Mouse (Mus musculus) cerebellum, postnatal 25 days (tissue): ENCODE data around the gene Aox2.
A peak's percentile ranks its signal among the peaks of the same experiment; 100 is the strongest.

Experiments used
- DNase-seq, 2 experiments: peaks; one replicate each; pipeline ENCODE4 v3.0.0; 2021; ENCODE audit warnings: mixed read lengths in 2 of 2

Gene Aox2

DNA sequence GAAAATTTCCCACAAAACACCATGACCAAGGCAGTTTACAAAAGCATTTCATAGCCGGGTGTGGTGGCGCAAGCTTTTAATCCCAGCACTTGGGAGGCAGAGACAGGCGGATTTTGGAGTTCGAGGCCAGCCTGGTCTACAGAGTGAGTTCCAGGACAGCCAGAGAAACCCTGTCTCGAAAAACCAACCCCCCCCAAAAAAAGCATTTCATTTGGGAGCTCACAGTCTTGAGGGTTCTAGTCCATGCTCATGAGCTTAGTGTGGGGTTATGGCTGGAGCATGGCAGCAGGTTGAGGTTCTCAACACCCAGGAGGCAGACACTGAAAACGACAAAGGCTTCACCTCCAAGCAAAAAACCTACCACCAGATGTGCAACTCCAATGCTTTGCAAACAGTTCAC lies 130.0 kb downstream of the Aox2 start:
- DNase-seq = no peak

DNA sequence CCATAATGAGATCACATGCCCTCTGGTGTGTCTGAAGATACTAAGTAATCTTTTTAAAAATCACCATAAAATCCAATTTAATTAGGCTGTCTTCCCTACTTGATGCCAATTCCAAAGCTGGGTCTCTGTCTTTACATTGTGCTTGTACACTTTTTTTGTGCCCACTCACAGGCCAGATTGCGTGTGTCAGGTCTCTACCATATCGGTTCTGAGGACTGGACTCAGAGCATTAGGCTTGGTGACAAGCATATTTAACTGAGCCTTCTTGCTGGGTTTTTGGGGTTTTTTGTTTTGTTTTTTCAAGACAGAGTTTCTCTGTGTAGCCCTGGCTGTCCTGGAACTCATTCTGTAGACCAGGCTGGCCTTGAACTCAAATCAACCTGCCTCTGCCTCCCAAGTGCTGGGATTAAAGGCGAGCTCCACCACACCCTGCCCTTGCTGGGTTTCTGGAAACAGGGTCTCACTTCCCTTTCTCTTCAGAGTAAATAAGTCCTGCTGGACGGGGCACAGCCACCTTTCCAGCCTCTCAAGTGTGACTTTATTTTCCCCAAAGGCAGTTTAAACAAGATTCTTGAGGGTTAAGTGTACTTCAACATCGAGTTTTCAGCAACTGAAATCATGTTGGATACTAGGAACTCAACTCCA lies 131.5 kb downstream of the Aox2 start:
- no peak for DNase-seq

DNA sequence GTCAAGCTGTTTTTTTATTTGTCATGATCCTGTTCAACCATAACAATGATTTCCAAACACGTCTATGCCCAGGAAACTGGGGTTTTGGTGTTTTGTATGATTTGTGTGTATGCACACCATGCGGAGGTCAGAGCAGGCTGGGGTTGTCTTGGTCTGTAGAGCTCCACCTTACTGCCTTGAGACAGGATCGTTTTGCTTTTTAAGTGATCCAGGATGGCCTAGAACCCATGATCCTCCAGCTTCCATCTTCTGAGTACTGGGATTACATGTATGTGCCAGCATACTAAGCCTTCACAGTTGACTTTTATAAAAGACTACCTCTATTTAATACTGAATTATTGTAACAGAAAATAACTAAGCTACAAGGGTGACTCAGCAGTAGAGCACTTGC lies 132.1 kb downstream of the Aox2 start:
- no peak for DNase-seq

DNA sequence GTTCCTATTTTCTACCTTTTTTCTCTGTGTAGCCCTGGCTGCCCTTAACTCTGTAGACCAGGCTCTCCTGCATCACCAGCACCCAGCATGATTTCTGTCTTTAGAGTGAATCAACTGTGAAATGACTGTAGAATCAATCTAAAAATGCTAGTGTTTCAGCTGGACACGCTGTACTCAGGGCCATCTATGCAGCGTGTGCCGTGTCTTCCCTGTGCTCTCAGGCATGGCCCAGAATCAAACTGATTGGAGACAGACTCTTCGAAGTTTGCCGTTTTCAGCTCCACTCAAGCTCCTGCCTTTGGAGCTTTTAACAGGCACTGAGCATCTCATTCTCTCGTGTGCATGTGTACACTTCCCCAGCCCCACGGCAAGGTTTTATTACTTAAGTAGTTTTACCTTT lies 132.7 kb downstream of the Aox2 start:
- no peak for DNase-seq

DNA sequence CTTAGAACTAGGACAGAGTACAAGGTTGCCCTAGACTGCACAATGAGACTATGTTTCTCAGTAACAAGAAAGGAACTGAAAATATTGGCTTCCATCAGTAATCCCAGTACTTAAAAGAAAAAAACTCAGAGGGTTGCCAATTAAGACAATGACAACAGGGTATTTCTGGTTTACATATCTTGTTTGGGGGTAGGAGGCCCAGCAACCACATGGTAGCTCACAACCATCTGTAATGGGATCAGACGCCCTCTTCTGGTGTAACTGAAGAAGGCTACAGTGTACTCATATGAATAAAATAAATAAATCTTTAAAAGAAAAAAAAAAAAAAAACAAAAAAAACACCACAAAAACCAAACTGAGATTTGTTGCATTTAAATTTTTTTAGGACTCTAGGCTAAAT lies 137.3 kb downstream of the Aox2 start:
- DNase-seq = no peak

DNA sequence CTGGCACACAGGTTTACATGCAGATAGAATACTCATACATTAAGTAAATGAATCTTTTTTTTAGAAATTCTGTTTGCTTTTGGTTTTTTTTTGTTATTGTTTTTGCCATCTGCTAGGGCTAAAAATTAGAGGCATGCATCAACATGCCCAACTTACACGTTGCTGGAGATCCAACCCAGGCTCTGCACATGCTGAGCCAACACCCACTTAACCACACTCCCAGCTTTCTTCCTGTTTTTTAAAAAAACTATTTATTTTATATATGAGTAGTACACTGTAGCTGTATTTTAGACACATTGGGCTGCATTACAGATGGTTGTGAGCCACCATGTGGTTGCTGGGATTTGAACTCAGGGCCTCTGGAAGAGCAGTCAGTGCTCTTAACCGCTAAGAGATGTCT lies 137.9 kb downstream of the Aox2 start:
- no peak for DNase-seq

DNA sequence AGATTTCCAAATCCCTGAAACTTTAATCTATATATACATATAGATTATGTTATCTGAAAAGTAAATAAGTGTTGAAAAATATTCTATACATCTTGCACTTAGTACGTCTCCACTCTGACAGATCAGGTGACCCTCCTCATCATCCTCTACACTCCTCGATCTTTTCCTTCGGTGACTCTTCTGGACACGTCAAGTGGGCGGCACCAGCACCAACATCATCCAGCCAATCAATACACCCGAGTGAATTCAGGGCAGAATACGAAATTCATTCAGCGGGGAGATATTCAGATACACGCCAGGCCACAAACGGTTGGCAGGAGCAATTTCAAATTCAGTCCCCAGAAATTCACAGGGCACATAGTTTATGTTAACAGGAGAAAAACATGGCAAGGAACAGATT lies 141.9 kb downstream of the Aox2 start:
- DNase-seq = no peak

DNA sequence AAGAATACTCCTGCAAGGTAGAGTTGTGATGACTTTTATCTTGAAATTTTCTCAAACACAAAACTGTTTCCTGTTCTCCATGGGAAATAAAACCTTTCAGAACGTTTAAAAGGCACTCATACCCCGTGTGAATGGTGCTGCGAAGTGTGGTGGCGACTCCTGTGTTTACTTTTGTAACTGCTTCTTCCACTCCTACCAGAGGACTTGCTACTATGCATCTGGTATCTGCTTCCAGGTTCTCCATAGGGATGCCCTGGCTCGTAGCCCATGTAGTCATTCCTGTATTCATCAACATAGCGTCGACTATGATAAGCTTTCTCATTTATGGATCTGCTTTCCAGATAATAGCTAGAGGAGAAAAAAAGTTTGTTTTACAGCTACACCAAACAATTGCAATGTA lies 142.8 kb downstream of the Aox2 start:
- DNase-seq = peak; percentile 69 to 84

DNA sequence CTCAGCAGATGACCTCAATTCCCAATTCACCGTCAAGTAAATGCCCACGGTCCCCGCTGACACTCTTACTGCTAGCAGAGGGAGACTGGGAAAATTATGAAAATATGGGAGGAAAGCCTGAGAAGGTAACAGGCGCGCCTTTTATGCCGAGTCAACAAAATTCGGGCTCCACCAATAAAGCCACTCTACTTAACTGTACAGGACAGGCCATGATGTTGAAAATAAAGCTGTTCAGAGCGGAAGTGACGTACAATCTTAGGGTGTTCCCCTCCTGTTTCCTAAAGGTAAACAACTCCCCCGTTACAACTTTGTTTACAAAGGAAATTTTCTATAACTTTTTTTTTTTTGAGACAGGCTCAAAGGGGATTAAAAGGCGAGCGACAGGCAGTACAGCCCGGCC lies 144.8 kb downstream of the Aox2 start:
- DNase-seq = peak; percentile 32 to 35

DNA sequence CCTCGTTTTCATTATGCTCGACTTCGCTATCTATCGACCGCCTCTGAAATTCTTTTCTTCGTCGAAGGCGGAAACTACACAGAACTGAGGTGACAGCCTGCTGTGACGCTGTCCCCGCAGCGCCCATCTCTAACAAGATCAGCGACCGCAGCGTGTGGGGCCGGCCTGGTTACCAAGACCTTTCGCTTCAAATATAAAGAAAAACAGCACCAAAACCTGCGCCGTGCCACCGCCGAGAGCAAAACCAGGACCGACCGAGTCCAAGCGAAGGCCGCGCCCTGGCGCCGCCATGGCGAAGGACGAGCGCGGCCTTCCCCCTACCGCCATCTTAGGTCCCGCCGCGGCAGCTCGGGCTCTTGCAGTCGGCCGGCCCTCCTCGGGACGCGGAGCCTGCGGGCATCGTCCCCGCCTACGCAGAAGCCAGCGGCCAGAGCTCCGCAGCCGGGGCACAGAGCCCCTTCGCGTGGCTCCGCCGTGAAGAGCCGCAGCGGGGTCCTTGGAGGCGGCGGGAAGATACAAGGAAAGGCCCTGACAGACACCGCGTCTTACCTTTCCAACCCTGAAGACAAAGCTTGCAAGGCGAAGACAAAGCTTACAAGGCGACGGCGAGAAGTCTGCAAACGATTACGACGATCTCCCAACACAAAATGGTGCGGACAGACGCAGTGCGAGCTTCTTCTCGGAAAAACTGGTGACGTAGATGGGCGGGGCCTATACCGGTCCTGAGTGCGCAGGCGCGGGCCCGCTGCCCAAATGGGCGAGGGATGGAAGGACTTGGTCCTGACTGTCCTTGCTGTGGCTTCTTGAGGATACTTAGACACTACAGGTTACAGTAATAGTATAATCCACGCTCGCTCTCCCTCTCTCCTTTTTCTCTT lies 145.5 kb downstream of the Aox2 start, which contains the start of gene Clk1:
Gene Clk1 (minus strand): TSS at position 696 of the 878 bp plus-strand sequence.
- peak; percentile 99 for DNase-seq

DNA sequence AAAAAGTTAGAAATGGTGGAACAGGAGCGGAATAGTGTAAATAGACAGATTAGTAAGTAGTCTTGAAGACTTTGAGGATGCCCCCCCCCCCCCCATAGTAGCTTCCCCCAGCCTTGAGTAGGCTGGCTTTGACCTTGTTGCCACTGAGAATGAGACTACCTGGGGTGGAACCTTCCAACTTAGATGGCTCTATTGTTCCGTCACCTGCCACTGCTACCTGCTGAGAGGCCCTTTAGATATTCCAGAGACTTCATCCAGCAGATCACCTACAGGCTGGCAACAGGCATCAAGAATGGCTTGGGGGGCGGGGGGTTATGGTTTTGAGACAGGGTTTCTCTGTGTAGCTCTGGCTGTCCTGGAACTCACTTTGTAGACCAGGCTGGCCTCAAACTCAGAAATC lies 146.4 kb downstream of the Aox2 start:
- DNase-seq = no peak
